ENCODE assay signal across 11 mouse cellular contexts in genomic region chr17:75877848-75878247, GRCm38 (mm10).
DNase-seq lines count a peak whose midpoint lies in the region.
"Had no signal": no experiment of that assay in that cellular context is flagged by ENCODE, and none has a peak within 500 bp of the region (broad histone marks: within the 10 kb centered on the region; RNA-seq: fewer than 3 reads in every experiment).

No protein-coding gene starts in this region.

- intact Hi-C loops in left cerebral cortex, postnatal 4 days (cut with DNase I), result no loop called here

- DNase-seq in cerebellum, postnatal 14 days, result peak; percentile 40 to 48
- DNase-seq in cerebellum, adult 18-20 months, result no peak
- peak; percentile 6 for DNase-seq in left cerebral cortex, postnatal 4 days
- DNase-seq in left cerebral cortex, adult 18-20 months (ENCODE audit: low spot score in 2 of 2), result no peak
- DNase-seq in 3T3-L1 (ENCODE audit: low read depth, low spot score), result peak; percentile 67
- peak; percentile 42 for DNase-seq in adipocyte (ENCODE audit: low spot score)
- DNase-seq in thymus, postnatal 4 days, result no peak
- DNase-seq in thymus, adult 18-20 months, result no peak
- DNase-seq: cerebellum, adult 11-12 months; heart, postnatal 36 days; thymus, adult 2 months had no signal

Comparison
In these comparisons a context has a peak if more than half of its experiments do, and no peak if none do; other contexts are left out.
1. DNase-seq: peak in cerebellum, postnatal 14 days (2 of 2), left cerebral cortex, postnatal 4 days (single experiment), 3T3-L1 (single experiment) and adipocyte (single experiment); none in cerebellum, adult 18-20 months (0 of 2), left cerebral cortex, adult 18-20 months (0 of 2), thymus, postnatal 4 days (single experiment) and thymus, adult 18-20 months (0 of 2).